Mouse (Mus musculus): ENCODE results near the gene Plcl1.

Gene Plcl1

DNA sequence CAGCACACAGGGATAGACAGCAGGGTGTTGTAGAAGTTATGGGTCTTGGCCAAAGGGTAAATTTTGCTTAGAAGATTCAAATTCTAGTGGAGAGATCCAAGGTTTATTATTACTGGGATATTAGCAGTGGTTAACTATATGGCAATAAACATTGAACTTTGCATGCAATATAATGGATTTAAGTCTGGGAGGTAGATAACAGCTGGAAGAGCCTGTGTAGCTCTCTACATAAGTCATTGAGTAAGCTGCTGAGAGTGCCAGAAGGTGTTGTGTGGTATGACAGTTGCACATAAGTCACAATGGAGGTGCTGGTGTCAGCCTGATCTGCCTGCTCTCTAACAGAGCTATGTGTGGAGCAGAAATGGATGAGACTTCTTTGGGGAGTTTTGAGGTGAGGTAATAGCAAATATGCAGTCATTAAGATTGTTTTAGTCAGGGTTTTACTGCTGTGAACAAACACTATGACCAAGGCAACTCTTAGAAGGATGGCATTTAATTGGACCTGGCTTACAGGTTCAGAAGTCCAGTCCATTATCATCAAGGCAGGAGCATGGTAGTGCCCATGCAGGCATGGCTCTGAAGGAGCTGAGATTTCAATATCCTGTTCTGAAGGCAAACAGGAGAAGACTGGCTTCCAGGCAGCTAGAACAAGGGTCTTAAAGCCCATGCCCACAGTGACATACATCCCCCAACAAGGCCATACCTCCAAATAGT is 364.5 kb downstream of the Plcl1 start:
- no peak for DNase-seq (ENCODE audit: extremely low read depth, low read depth, low spot score)

DNA sequence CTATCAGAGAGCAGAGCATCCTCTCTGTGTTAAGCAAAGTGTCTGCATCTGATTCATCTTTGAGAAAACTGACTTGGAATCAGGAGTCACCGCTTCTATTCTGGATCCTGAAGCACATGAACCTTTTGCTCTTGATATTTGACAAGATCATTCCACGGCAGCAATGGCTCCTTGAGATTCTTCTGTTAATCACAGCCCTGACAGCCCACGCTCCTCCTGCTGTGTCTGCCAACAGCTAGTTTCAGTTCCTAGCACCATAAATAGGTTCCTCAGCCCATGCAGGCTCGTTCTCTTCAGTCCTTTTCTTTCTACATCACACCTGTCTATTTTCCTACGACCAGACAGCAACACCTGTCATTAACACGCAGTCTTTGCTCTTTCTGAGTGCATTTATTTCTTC is 387.1 kb downstream of the Plcl1 start:
- no peak for DNase-seq (ENCODE audit: extremely low read depth, low read depth, low spot score)
